Mouse (Mus musculus) kidney, embryonic 14.5 days (tissue): ENCODE results near the gene Gm28042. TPM values are rescaled to one million over a fixed set of nuclear protein-coding genes. Genes with fewer than 3 reads are reported as not detected.

Experiments used
- ATAC-seq: fragments of 200-750 bp; cut with Nextera tagmentation; 2 replicates; pipeline ENCODE4 v1.8.0; 2017; ENCODE audit warnings: moderate number of reproducible peaks, mild to moderate bottlenecking, moderate TSS enrichment, moderate library complexity; ENCODE audit not compliant: low FRiP score, low TSS enrichment
- H3K27ac ChIP-seq: fragments of 300-500 bp; sonication (generic); 2 replicates; pipeline ENCODE4 v1.5.1; 2014; ENCODE audit warnings: low read depth, mild to moderate bottlenecking, low read length, moderate library complexity, mixed read lengths
- H3K27me3 ChIP-seq: fragments of 300-500 bp; sonication (generic); 2 replicates; pipeline ENCODE4 v1.6.1; 2014; ENCODE audit warnings: mild to moderate bottlenecking, low read length; ENCODE audit not compliant: control insufficient read depth, insufficient read depth
- H3K36me3 ChIP-seq: fragments of 300-500 bp; sonication (generic); 2 replicates; pipeline ENCODE4 v1.6.1; 2014; ENCODE audit warnings: low read length, mixed read lengths; ENCODE audit not compliant: control insufficient read depth, insufficient read depth
- H3K4me1 ChIP-seq: fragments of 300-500 bp; sonication (generic); 2 replicates; pipeline ENCODE4 v1.6.1; 2014; ENCODE audit warnings: low read length, mixed read lengths; ENCODE audit not compliant: control insufficient read depth, insufficient read depth
- H3K4me2 ChIP-seq: fragments of 300-500 bp; sonication (generic); replicated peaks from 2 replicates; pipeline ENCODE4 v1.6.1; 2014; ENCODE audit warnings: low read depth, mild to moderate bottlenecking, low read length
- H3K4me3 ChIP-seq: fragments of 300-500 bp; sonication (generic); 2 replicates; pipeline ENCODE4 v1.5.1; 2014; ENCODE audit warnings: mild to moderate bottlenecking, low read length
- H3K9ac ChIP-seq: fragments of 300-500 bp; sonication (generic); 2 replicates; pipeline ENCODE4 v1.6.1; 2014; ENCODE audit warnings: low read depth, mild to moderate bottlenecking, low read length, moderate library complexity
- H3K9me3 ChIP-seq: fragments of 300-500 bp; sonication (generic); 2 replicates; pipeline ENCODE4 v1.6.1; 2016; ENCODE audit warnings: low read length; ENCODE audit not compliant: control insufficient read depth
- WGBS: fragments of 180-500 bp; shearing (Covaris S2); extraction: QIAGEN DNeasy Blood & Tissue Kit; methylation state at CpG from one replicate; pipeline ENCODE4 v1.1.7; 2014; 5-methylcytosine and 5-hydroxymethylcytosine counted together
- polyA plus RNA-seq: library from polyadenylated mRNA; unstranded; fragments of >200 nt; fragmentation: Nextera tagmentation; extraction: Ambion mirVana; gene quantifications from 2 replicates; pipeline ENCODE4 v1.2.1, GENCODE M21; 2014

Gene Gm28042
- polyA plus RNA-seq, 1 experiment from 2014 or later = 3.5 TPM

DNA sequence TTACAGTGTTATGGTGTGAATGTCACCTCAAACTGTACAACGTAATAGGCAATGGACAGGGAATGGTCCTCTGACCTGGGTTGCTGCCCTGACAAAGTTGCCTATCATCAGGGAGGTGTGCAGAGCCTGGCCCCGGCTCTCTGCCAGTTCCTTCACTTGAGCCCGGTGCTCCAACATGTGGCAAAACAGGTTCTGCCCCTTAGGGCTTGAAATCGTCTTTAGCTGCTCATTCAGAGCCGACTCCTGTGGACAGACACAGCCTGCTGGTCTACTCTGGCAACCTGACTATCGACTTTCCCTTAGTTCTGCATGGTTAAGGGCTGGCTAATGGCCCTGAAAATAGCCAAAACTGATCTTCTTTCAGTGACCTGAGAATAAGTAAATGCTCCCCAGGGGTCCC, 32.9 kb downstream of the Gm28042 start:
- WGBS = 40% methylated on average over 6 of the region's 6 CpGs

GRCm38 (mm10) chr2:120060651-120061050, 33.4 kb downstream of the Gm28042 start:
- no peak overlapping the region for H3K4me3 ChIP-seq

More for the DNA sequence above, 32.9 kb downstream of the Gm28042 start:
- H3K4me3 ChIP-seq = no peak overlapping the region
- no peak overlapping the region for H3K4me2 ChIP-seq
- H3K27ac ChIP-seq = no peak overlapping the region
- peaks cover 18% of the 10 kb centered on the region; the same call in 1 of the 2 replicates for H3K4me1 ChIP-seq
- 0 out of 2 replicates have a peak, but pooled peaks have one; percentile 18 for ATAC-seq
- H3K27me3 ChIP-seq = no peaks in the 10 kb centered on the region
- no peak overlapping the region for H3K9ac ChIP-seq
- no peaks in the 10 kb centered on the region for H3K9me3 ChIP-seq
- no peaks in the 10 kb centered on the region for H3K36me3 ChIP-seq

DNA sequence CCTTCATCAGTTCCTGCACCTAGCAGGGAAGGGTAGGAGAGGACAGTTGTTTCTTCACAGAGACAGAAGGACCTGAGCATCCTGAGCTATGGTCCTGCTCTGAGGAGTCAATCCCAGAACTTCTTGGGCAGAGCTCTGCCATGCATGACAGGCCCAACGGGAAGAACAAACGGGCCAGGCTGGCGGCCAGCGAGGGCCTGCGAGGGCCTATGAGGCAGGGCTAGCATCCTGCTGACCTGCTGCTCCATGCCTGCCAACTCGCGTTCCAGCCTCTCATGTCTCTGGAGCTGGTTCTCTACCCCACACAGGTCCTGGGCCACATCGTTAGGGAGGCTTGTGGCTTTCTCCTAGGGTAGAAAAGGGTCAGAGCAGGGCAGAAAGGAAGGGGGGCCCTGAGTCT, 35.0 kb downstream of the Gm28042 start:
- Histone ChIP-seq H3K9me3 (no peaks in the 10 kb centered on the region), H3K4me2 (no peak overlapping the region), H3K36me3 (no peaks in the 10 kb centered on the region), H3K9ac (no peak overlapping the region), H3K27ac (no peak overlapping the region), H3K27me3 (no peaks in the 10 kb centered on the region), H3K4me1 (peaks cover 18% of the 10 kb centered on the region; the same call in 1 of the 2 replicates), H3K4me3 (no peak overlapping the region)
- WGBS = 74% methylated on average over 8 of the region's 8 CpGs
- ATAC-seq = no peak

More at GRCm38 (mm10) chr2:120060651-120061050, 33.4 kb downstream of the Gm28042 start:
- Histone ChIP-seq H3K4me1 (peaks cover 18% of the 10 kb centered on the region; the same call in 1 of the 2 replicates), H3K4me2 (no peak overlapping the region), H3K9ac (no peak overlapping the region), H3K27ac (no peak overlapping the region), H3K36me3 (no peaks in the 10 kb centered on the region), H3K27me3 (no peaks in the 10 kb centered on the region), H3K9me3 (no peaks in the 10 kb centered on the region)
- ATAC-seq = peak; percentile 65; the same call in 1 of the 2 replicates
- WGBS = 26% methylated on average over 9 of the region's 9 CpGs

- Histone ChIP-seq H3K4me1 (peaks cover 18% of the 10 kb centered on the region; the same call in 1 of the 2 replicates), H3K9me3 (no peaks in the 10 kb centered on the region), H3K27me3 (no peaks in the 10 kb centered on the region), H3K9ac (no peak overlapping the region), H3K27ac (no peak overlapping the region), H3K4me3 (no peak overlapping the region), H3K36me3 (no peaks in the 10 kb centered on the region), H3K4me2 (no peak overlapping the region)
- ATAC-seq = no peak
- WGBS = 84% methylated on average over 6 of the region's 6 CpGs
Measured at GRCm38 (mm10) chr2:120064639-120065038, 37.3 kb downstream of the Gm28042 start.

DNA sequence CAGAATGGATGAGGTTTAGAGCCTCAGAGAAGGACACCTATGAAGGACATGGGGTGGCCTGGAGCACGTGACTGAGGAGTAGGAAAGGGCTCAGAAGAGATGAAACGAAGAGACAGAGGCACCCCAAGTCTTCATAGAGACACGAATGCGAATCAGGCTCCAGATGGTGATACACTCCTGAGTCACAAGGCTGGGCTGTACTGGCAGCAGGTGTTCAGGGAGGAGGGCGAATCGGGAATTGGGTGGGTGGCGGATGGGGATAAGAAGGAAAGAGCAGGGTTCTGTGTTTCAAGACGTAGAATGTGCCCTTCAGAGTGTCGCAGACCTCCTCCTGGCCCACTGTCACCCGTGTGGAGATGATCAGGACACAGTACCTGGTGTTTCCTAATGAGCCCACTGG, 38.0 kb downstream of the Gm28042 start:
- ATAC-seq = no peak
- Histone ChIP-seq H3K27me3 (no peaks in the 10 kb centered on the region), H3K4me1 (peaks cover 15% of the 10 kb centered on the region; the same call in 1 of the 2 replicates), H3K27ac (no peak overlapping the region), H3K4me3 (no peak overlapping the region), H3K9ac (no peak overlapping the region), H3K36me3 (no peaks in the 10 kb centered on the region), H3K4me2 (no peak overlapping the region), H3K9me3 (no peaks in the 10 kb centered on the region)
- 88% methylated on average over 10 of the region's 10 CpGs for WGBS

DNA sequence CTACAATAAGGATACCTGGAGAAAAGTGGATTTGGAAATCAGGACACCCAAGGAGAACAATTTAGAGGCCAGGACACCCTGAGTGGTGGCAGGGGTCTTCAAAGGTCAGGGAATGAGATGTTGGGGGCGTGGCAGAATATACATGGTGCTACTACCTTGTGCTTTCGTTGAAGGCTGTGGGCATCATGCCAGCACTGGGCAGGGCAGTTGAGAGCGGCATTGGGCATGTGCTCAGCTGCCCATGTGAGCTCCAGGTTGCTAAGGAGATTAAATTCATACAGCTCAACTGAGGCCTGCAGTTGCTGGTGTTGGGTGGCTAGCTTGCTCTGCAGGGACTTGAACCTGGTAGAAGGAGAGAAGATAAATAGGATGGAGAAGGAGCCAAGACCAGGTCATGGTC, 38.9 kb downstream of the Gm28042 start:
- Histone ChIP-seq H3K4me1 (0 out of 2 replicates have a peak, but pooled peaks cover 9% of the 10 kb centered on the region), H3K4me2 (no peak overlapping the region), H3K36me3 (no peaks in the 10 kb centered on the region), H3K9me3 (no peaks in the 10 kb centered on the region), H3K27ac (no peak overlapping the region), H3K9ac (no peak overlapping the region), H3K4me3 (no peak overlapping the region), H3K27me3 (no peaks in the 10 kb centered on the region)
- no peak for ATAC-seq
- 82% methylated on average over 3 of the region's 3 CpGs for WGBS

- 43% methylated on average over 16 of the region's 16 CpGs for WGBS
- no peak overlapping the region for H3K9ac ChIP-seq
- no peaks in the 10 kb centered on the region for H3K27me3 ChIP-seq
- ATAC-seq = peak; percentile 62
- H3K4me2 ChIP-seq = no peak overlapping the region
- H3K9me3 ChIP-seq = no peaks in the 10 kb centered on the region
- no peak overlapping the region for H3K27ac ChIP-seq
- no peaks in the 10 kb centered on the region for H3K36me3 ChIP-seq
- H3K4me3 ChIP-seq = no peak overlapping the region
- no peaks in the 10 kb centered on the region for H3K4me1 ChIP-seq
Measured at GRCm38 (mm10) chr2:120068555-120069465, 41.5 kb downstream of the Gm28042 start.

DNA sequence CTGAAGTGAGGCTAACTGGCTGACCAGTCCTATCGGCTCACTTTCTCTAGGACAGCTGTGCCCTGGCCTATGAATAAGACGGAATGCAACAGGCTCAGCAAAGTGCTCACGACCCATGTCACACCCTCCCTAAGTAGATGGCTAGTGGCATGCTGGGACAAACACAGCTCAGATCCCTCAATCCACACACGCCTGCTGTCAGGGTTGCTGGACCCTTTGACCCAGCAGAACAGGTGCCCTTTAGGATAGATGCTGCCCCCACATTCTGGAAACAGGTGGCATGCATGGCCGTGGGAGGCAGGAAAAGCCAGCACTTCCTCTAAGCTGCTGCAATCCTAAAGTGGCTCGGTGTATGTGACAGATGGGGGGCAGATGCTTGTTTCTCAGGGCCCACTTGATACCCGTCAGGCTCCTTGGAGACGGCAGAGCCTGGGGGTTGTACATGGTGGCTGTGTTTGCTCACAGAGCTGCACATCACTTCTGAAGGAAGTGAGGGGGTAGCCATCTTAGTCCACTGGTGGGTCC, 42.2 kb downstream of the Gm28042 start:
- H3K9me3 ChIP-seq = no peaks in the 10 kb centered on the region
- no peaks in the 10 kb centered on the region for H3K36me3 ChIP-seq
- no peaks in the 10 kb centered on the region for H3K4me1 ChIP-seq
- H3K4me2 ChIP-seq = no peak overlapping the region
- H3K27me3 ChIP-seq = peaks cover under 1% of the 10 kb centered on the region; the same call in 1 of the 2 replicates
- ATAC-seq = no peak
- no peak overlapping the region for H3K4me3 ChIP-seq
- no peak overlapping the region for H3K27ac ChIP-seq
- WGBS = 65% methylated on average over 8 of the region's 8 CpGs
- no peak overlapping the region for H3K9ac ChIP-seq

GRCm38 (mm10) chr2:120074096-120074495, 46.8 kb downstream of the Gm28042 start:
- Histone ChIP-seq H3K27me3 (peaks cover 17% of the 10 kb centered on the region), H3K27ac (no peak overlapping the region), H3K36me3 (no peaks in the 10 kb centered on the region), H3K4me3 (no peak overlapping the region), H3K4me2 (no peak overlapping the region), H3K9me3 (no peaks in the 10 kb centered on the region), H3K4me1 (no peaks in the 10 kb centered on the region), H3K9ac (no peak overlapping the region)
- ATAC-seq = no peak
- WGBS = 91% methylated on average over 4 of the region's 4 CpGs
